Mouse (Mus musculus): ENCODE data around the gene Stub1.
A peak's percentile ranks its signal among the peaks of the same experiment; 100 is the strongest.

Stub1 gene

GRCm38 (mm10) chr17:25836397-25837075 lies 3.3 kb upstream of the Stub1 start:
- no peak for DNase-seq

- DNase-seq: no peak
These were observed 2.6 kb upstream of the Stub1 start for GRCm38 (mm10) chr17:25835816-25836215.

GRCm38 (mm10) chr17:25835301-25835700 lies 2.1 kb upstream of the Stub1 start:
- no peak for DNase-seq

- DNase-seq: no peak
These were observed 1.5 kb upstream of the Stub1 start for GRCm38 (mm10) chr17:25834595-25835222.

GRCm38 (mm10) chr17:25833961-25834594 lies 874 bp upstream of the Stub1 start:
- DNase-seq: no peak

GRCm38 (mm10) chr17:25832436-25833290 lies 541 bp downstream of the Stub1 start:
- peak; percentile 99 for DNase-seq

GRCm38 (mm10) chr17:25831451-25832281 lies 1.5 kb downstream of the Stub1 start:
- no peak for DNase-seq

- DNase-seq: no peak
These were observed 2.3 kb downstream of the Stub1 start for GRCm38 (mm10) chr17:25830806-25831431.

GRCm38 (mm10) chr17:25830200-25830753 lies 2.9 kb downstream of the Stub1 start:
- no peak for DNase-seq

GRCm38 (mm10) chr17:25829558-25830017 lies 3.6 kb downstream of the Stub1 start:
- no peak for DNase-seq

- peak; percentile 87 for DNase-seq
These were observed 4.3 kb downstream of the Stub1 start, which contains the start of gene Jmjd8 for GRCm38 (mm10) chr17:25828712-25829557. Jmjd8 (plus strand) TSS chr17:25828867.

- DNase-seq: no peak
These were observed 5.0 kb downstream of the Stub1 start for GRCm38 (mm10) chr17:25828223-25828594.

- no peak for DNase-seq
These were observed 5.5 kb downstream of the Stub1 start for GRCm38 (mm10) chr17:25827546-25828222.

GRCm38 (mm10) chr17:25827011-25827410 lies 6.2 kb downstream of the Stub1 start:
- DNase-seq: no peak

- DNase-seq: no peak
These were observed 7.1 kb downstream of the Stub1 start for GRCm38 (mm10) chr17:25825984-25826570.

- no peak for DNase-seq
These were observed 7.9 kb downstream of the Stub1 start for GRCm38 (mm10) chr17:25825311-25825710.

- no peak for DNase-seq
These were observed 8.7 kb downstream of the Stub1 start for GRCm38 (mm10) chr17:25824362-25825142.

GRCm38 (mm10) chr17:25823452-25823851 lies 9.8 kb downstream of the Stub1 start, which contains the start of gene Wdr24:
Wdr24 (plus strand) TSS chr17:25823627.
- peak; percentile 85 for DNase-seq
